Mouse (Mus musculus) CH12.LX (cell line): ENCODE data around the gene Madd.

Experiments used
- CTCF ChIP-seq, 2 experiments: IDR thresholded peaks in 1 of 2; conservative IDR thresholded peaks in 1 of 2; 2 replicates each; pipeline ENCODE4 v1.5.1; 2011 to 2012; ENCODE audit warnings: low read depth in 2 of 2, low read length in 2 of 2, improper control_type of control experiment in 1 of 2, inconsistent platforms in 1 of 2, mild to moderate bottlenecking in 1 of 2, moderate library complexity in 1 of 2
- ETS1 ChIP-seq: conservative IDR thresholded peaks from 2 replicates; pipeline ENCODE4 v1.6.1; 2012; ENCODE audit warnings: low read depth, mild to moderate bottlenecking, inconsistent platforms, low read length, improper control_type of control experiment, moderate library complexity

DNA sequence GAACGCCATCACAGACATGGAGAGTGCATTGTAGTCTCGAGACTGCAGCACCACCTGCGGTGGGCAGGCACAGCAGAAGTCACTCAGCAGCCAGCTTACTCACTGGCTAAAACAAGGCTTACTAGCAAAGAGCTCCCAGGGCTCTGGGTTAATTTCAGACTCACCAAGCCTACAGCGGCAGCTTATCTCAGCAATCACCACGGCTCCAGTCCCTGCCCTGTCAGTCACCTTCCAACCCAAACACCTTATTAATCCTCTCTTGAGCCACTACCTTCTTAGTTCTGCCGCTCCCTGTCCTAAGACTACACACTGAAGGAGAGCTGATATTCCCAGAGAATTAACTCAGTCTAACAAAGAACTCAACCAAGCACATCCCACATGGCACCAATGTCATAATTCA is 7.4 kb downstream of the Madd start:
- TF ChIP-seq ETS1 (no peak), CTCF (conservative IDR thresholded peaks at IDR 0.05 in 1 of 2, IDR thresholded peaks at IDR 0.05 in 1 of 2; ENCODE audit: low read depth in 2 of 2, low read length in 2 of 2) (no peak)
